Mouse (Mus musculus) T-cell, adult 2 months (primary cell): ENCODE measurements at regions not wholly inside any gene's neighbourhood (a gene's known extent, or its start where the extent isn't known, plus 50 kb on each side); places are given as distances from the start of the nearest gene placed in this dataset.
"Not testable (repeated sequence)": the region's sequence is repeated elsewhere in the genome, so short reads cannot be mapped to it uniquely, and the experiment has no call there.

Experiments
- DNase-seq: peaks from one replicate; pipeline ENCODE4 v3.0.0; 2022; ENCODE audit warnings: low spot score

DNA sequence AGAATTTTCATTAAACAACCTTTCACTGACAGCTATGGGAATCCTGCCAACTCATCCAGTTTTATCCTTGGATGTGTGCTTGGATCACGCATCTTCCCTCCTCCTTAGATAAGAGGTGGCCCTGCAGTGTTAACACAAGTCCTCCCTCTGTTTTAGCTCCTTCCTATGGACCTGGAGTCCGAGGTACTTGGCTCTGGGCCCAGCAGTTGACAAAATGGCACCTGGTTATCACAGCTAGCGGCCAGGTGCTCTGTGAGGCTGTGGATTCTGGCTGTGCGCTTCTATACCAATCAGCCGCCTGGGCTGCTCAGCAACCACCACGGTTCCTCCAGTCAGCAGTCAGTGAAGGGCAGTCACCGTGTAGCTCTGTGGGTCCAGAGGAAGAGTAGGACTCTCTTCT is 157.4 kb downstream of the Prdm2 start:
- DNase-seq, result no peak

DNA sequence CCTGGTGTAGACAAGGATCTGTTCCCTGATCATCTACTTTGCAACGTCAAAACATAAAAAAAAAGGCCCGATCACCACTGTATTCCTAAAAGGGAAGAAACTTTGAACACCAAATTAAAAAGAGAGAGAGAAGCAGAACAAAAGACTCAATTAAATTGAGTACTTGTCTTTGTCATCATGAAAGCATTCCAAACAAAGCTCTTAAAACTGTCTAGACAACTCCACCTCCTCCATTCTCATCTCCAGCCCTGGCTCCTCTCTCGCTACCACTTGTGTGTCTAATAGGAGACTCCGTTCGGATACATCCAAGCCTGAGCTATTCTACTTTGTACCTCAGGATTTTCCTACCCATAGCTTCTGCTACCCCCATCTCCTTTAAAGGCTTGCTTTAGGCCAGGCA is 159.8 kb downstream of the Prdm2 start:
- no peak for DNase-seq

DNA sequence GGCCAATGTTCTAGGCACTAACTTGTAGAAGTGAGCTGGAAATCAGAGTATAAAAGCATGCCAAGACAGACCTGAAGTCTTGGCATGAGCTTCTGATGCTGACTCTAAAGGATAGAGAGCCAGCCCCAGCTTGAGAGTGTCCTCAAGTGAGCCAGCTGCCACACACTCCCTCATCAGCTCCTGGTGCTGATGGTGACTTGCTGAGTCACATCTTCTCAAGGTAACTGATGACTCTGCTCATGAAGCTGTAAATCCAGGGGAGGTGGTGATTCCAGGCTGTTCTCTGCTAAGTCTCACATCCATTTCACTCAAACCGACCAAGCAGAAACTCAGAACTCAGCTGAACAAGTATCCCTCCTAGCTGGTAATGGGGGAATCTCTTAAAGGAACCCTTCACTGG is 161.6 kb downstream of the Prdm2 start:
- DNase-seq, result no peak

DNA sequence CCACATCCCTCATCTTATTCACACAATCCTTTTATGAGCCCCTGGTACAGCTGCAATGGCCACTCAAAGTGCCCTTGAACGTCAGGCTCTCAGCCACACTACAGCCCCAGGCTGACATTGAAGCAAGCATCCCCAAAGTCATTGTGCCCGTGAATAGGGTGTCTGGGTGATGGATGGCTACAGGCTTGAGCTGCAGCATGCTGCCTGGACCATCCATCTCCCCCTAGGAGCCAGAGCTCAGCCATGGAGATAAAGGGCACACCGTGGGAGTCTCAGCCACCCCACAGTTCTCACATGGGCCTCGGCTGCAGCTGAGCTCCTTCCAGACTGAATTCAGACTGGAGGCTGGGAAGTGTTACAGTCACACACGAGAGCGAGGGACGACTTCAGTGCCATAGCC is 167.6 kb downstream of the Prdm2 start:
- no peak for DNase-seq

DNA sequence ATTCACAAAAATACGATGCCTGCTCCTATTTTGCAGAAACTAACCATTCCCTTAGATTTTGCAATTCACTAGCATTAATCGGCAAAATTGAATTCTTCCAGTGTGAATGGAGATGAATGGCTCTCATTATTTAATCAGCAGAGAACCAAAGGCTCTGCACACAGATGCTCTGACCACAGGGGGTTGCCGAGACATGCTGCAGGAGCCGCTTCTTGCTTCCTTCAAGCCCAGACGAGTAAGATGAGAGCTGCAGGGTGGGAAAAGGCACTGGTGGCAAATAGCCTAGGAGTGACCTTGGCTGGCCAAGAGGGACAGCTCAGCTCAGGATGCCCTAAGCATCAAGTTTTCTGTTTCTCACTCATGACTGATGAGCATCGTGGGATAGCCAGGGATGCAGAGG is 170.0 kb downstream of the Prdm2 start:
- no peak for DNase-seq

DNA sequence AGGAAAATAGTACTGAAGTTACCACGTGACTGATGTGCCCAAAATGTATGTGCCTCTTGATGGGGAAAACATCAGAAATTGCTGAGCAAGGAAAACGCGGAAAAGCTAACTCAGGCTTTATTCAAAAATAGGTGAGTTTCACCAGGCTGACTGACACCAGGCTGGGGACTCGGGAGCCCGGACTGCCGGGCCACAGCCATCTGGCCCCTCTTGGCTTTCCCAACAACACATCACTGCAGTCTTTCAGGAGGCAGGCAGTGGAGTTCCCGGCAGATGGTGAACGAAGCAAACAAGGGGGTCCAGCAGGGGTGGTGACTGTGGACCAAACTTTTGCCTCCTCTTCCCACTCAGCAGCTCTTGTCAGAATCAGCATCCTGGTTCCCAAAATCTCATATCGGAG is 174.2 kb downstream of the Prdm2 start:
- DNase-seq, result no peak

DNA sequence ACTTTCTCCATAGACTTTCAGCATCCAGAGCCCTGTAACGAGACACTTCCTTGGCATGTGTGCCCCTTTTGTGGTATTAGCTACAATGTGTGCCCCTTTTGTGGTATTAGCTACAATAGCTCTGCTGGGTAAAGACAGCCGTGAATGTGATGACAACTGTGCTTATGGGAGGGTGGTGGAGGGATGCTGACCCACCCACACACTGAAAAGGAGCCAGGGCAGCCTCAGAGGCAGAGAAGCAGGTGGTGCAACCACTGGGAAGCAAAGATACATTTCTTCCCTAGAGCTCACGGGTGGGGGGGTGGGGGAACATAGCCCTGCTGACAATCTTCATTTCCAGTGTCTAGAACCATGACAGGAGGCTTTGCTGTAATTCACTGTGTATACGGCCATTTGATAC is 176.1 kb downstream of the Prdm2 start:
- DNase-seq, result no peak

DNA sequence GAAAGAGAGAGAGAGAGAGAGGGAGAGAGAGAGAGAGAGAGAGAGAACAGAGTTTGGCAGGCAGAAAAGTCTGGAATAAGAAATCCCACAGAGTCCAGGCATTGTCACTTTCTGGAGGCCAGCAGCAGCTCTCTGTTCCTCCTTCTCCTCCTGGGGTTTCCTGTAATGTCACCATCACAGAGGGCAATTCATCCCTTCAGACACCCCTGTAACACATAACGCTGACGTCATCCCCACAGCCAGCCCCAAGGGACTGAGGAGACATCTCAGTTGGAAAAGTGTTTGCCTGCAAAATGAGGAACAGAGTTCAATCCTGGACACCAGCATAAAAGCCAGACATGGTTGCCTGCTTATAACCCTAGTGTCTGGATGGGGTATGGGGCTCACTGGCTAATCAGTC is 177.7 kb downstream of the Prdm2 start:
- DNase-seq, result not testable (repeated sequence)

DNA sequence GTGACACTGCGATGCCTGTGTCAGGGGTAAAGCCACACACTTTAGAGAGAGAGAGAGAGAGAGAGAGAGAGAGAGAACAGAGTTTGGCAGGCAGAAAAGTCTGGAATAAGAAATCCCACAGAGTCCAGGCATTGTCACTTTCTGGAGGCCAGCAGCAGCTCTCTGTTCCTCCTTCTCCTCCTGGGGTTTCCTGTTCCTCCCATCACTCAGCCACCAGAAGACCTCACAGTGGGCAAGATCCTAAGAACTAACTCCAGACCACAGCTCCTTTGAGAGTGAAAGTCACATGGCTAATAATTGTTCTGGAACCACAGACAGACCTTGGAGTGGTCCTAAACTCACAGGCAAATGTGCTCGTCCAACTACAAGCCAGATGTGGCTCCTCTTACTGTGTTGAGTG is 178.5 kb downstream of the Prdm2 start:
- DNase-seq, result not testable (repeated sequence)

DNA sequence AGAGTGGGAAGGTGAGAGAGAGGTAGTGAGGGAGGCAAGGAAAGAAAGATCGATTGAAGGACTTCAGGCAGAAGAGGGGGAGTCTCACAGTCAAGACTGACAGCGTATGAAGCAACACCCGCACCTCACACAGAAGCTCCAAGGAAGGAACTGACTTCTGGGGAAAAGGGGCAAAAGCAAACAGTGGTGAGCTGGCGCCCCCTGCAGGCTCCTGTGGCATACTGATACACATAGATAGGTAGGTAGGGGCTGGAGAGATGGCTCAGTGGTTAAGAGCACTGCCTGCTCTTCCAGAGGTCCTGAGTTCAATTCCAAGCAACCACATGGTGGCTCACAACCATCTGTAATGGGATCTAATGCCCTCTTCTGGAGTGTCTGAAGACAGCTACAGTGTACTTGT is 183.0 kb downstream of the Prdm2 start:
- DNase-seq, result not testable (repeated sequence)

DNA sequence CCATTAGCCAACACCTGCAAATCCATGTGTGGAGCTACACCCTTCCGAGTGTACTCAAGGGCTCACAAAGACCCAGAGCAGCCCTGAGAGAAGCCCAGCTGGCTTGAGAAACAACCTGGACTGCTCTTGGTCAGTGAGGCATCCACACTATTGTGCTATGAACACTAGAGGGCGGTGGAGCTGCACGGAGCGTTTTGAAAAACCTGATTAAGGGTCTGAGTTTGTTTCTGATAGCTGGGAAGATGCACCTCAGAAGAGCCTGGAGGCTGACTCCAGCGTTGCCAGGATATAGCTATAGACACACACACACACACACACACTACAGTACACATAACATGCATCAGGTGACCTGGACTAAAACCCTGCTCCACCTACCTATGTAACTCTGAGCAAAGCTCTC is 185.5 kb downstream of the Prdm2 start:
- DNase-seq, result peak; percentile 5

DNA sequence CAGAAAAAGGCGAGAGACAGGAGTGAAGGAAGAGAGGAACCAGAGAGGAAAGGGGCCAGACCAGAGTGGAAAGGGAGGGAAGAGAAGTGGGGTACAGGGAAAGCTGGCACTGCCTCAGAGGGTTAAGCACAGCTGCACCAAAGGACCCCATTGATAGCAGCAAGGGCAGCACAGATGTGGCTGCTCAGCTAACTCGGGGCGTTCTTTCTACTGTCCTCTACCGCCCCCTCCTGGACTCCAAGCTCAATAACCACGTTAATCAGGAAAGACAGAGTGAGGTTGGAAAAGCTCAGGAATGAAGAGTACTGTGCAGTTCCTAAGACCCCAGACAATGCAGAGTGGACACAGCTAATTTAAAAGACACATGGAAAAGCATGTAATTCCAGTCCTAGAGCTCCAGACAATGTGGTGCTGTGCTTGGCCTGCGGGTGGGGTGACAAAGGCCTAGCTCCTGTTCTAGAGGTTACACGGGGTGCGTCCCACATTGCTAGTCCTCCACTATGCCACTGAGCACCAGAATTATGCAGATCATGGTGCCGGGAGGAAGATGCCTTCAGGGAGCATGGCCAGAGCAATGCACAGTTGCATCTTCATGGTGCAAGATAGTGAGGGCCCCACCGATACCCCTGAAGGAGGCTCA is 191.4 kb downstream of the Prdm2 start:
- no peak for DNase-seq

DNA sequence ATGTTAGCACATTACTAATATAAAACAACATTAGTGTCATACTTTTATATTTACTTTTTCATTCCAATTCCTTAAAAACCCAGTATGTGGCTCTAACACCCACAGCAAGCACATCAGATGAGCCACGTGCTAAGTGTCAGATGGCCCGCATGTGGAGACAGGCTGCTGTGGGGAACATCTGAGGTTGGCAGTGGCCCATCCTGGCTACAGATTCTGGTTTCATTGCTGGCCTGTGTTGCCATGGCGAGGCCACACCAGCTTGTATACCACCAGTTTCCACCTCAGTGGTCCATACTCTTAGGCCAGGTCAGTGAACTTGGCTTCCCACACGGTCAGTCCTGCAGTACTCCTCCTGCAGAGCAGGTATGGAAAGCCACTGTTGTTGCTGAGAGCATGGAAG is 192.1 kb downstream of the Prdm2 start:
- no peak for DNase-seq

DNA sequence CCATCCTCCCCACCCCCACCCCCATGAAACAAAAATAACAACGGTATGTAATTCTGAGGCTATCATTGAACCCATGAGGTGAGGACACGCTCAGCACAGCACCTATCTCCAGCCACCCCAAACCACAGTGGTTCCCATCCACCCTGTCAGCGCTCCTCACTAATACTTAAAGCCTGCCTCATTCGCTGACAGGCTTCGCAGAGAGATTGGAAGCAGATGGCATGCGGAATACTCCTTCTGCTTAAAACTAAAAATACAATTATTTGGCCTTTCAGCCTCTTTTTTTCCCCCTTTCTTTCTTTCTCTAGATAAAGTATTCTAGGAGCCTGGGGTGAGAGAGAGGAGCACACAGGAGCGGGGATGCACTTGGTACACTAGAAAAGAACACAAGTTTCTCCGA is 199.9 kb downstream of the Prdm2 start:
- no peak for DNase-seq

DNA sequence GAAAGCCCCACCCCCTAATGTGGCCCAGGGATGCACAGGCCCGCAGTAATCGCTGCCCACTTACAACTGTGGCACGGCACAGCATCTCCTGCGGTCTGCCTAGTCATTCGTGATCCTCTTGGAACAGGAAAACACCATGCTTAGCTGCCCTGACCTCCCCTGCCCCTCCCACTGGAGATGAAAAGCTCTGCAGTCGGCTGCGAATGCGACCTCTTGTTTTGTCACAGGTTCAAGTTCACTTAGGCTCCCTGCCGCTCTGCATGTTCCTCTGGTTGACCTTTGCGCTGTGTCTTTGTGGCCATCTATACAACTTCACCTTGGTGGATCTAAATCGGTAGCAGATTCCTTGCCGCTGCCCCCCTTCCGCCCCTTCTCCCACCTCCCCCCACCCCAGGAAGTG is 210.8 kb downstream of the Prdm2 start:
- DNase-seq, result no peak

DNA sequence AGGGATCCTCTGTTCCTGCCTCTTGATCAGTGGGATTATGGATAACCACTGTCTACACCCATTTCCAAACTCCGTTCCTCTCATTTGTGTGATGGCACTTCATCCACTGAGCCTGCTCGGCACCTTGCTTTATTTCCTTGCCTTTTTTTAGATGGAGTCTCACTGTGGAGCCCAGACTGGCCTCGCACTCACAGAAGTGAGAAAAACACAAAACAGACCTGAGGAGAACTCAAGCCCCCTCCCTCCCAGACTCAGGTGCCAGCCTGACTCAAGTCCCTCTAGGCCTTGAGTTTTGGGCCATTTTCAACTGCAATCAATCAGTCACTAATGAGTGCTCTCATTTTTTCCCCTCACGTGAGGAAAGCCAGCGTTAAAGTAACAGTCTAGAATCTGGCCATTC is 211.3 kb downstream of the Prdm2 start:
- DNase-seq, result no peak

DNA sequence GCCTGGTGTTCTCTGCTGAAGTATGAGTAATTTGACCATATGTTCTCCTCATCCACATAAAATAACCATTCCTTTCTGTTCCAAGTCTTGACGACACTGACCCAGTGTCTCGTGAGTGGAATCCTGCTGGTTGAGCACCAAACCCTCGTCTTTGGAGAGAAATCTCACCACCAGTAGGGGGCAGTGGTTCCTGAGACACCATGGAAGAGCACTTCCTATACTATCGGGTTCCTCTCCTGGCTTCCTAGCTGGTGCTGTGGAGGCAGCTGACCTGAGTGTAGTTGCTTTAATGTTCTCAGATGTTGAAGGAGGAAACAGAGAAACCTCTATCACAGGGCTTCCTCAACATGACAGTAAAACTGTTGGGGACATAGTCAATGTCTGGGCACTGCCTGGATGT is 216.4 kb downstream of the Prdm2 start:
- no peak for DNase-seq

DNA sequence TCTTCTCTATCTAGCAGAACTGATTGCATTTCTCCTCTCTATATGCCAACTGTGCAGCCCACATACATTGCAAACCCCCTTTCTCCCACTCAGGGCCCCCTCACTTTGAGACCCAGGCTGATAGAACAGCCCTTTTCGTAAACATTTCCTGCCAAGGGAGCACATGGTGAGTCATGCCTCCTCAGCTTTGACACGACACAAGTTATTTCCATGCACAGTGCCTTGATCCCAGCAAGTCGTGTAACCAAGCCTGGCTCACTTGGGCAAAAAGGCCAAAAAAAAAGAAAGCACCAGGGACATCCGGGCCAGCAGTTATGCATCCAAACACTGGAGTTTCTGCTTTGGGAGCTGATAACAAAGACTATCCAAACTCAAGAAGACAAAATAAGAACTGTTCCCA is 221.4 kb downstream of the Prdm2 start:
- DNase-seq, result no peak

DNA sequence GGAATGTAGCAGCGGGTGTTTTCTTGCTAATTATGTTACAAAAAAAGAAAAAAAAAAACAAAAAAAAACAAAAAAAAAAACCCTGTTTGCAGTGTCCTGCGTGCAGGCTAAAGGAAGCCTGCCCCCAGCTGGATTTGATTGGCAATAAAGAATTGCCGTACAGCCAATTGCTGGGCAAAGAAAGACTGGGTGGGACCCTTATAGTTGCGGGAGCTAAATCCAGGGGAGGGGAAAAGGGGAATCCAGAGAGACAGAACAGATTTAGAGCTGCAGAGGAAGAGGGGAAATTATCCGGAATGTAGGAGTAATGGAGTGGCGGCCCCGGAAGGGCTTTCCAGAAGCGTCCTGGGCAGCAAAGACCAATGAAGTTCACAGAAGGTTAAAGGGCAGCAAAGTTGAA is 223.6 kb downstream of the Prdm2 start:
- DNase-seq, result no peak

DNA sequence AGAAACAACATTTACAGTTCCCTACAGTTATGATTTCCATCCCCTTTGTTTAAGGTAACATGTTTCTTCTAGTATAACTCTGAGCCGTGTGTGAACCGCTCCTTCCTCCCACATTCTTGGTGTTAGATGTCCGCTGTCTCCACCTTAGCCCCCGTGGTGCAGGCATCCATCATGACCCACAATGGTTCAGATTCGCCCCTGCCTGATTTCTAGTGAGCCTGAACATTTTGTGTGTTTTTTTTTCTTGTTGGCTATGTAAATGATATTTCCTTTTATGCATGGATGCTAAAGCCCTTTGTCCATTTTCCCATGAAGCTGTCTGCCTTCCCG is 229.5 kb downstream of the Prdm2 start:
- no peak for DNase-seq

DNA sequence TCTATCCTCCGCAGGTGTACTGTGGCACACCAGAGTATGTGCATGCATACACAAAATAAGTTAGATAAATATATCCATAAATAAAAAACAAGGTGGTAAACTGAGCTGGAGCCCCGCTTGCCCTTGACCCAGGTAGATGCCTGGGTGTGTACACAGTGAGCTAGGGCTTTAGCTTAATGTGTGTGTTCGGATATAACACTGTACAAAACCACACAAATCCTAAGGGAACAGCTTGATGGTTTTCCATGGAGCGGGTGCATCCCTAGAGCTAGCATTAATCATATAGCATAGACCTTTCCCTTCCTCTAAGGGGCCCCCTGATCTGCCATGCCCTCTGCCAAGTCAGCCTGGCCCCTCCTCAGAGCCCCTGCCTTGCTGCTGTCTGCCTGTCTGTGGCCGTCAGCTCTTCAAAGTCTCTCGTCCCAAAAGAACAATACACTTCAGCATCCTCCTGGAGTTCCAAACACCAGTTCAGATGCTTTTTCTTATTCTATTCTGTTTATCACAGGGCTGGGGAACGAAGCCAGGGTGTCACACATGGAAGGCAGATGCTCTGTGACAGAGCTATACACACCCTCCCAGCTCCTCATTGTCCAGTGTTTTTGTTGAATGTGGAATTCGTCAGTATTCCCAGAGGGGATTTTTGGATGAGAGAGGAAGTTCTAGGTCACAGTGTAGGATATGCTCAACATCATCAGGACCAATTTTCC is 230.1 kb downstream of the Prdm2 start:
- no peak for DNase-seq

DNA sequence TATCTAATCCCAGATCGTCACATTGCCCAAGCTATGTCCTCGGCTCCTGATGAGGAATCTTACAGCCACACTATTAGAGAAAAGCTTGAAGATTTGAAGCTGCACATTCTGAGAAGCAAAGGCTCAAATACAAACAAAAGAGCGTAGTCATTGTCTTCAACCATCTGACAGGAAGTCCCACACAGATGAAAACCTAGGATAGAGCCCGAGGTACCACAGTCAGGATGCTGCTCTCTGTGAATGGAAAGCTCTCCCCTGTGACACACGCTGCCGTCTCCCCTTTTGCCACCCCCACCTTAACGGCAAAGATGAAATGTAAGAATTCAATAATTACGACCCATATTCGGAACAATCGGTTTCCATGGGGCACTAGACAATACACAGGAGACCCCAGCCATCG is 237.2 kb downstream of the Prdm2 start:
- no peak for DNase-seq

DNA sequence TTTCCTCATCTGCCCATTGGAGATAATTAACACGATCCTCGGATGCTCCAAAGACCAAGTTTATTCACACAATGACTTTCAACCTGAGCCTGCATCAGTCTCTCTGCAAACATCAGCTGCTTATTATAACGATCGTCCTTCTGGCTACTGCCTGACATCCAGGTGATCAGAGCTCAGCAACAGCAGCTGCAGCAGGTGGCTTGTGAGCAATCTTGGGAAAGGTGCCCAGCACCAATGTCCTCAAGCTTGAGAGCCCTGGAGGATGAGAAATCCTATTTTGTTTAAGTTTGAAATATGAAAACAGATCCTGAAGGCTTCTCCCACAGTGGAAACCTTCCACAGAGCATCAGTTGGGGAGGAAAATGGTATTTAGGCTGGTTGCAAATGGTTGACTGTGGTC is 242.8 kb downstream of the Prdm2 start:
- DNase-seq, result no peak

DNA sequence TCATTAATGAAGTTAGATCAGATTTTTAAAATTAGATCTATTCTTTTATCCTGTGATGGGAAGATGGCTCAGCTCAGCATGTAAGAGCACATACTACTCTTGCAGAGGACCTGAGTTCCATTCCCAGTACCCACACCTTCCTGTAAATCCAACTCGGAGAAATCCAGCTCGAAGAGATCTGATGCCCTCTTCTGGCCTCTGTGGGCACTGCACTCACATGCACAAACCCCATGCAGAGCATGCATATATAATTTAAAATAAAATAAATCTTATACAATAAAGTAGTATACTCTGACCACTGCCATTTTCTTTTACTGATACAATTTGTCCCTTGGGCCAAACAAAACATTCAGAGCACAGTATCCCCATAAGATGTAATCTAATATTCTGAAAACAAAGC is 245.2 kb downstream of the Prdm2 start:
- DNase-seq, result no peak
